Mouse (Mus musculus): ENCODE data around the gene Nifk.

GRCm38 (mm10) chr1:118359071-118359761, 37.6 kb downstream of the Nifk start:
- no peak for TF ChIP-seq GATA1 (IDR thresholded peaks at IDR 0.05; ENCODE audit: borderline replicate concordance, low read length)
- TF ChIP-seq CTCF (IDR thresholded peaks at IDR 0.05; ENCODE audit: low read depth, low read length): no peak
- TF ChIP-seq TAL1 (conservative IDR thresholded peaks at IDR 0.05; ENCODE audit: low read depth, low read length): no peak
